Mouse (Mus musculus) frontal cortex, postnatal 36 days (tissue): ENCODE data around the gene Cop1.

Source experiments
- DNase-seq, 2 experiments: peaks; one replicate each; pipeline ENCODE4 v3.0.0; 2022; ENCODE audit warnings: low spot score in 2 of 2

Cop1 gene

GRCm38 (mm10) chr1:159290219-159290618 lies 58.1 kb downstream of the Cop1 start:
- DNase-seq: peak in 1 of 2 experiments; percentile 24

- no peak for DNase-seq
Measured at GRCm38 (mm10) chr1:159290859-159291258, 58.7 kb downstream of the Cop1 start.

- DNase-seq: no peak
Measured at GRCm38 (mm10) chr1:159301418-159302082, 69.4 kb downstream of the Cop1 start.

GRCm38 (mm10) chr1:159313625-159314024 lies 81.5 kb downstream of the Cop1 start:
- no peak for DNase-seq

GRCm38 (mm10) chr1:159322586-159322985 lies 90.5 kb downstream of the Cop1 start:
- peak in 1 of 2 experiments; percentile 24 for DNase-seq

GRCm38 (mm10) chr1:159331008-159331407 lies 98.9 kb downstream of the Cop1 start:
- no peak for DNase-seq

- no peak for DNase-seq
Measured at GRCm38 (mm10) chr1:159334157-159334556, 102.0 kb downstream of the Cop1 start.

GRCm38 (mm10) chr1:159342355-159342754 lies 110.2 kb downstream of the Cop1 start:
- no peak for DNase-seq

GRCm38 (mm10) chr1:159355027-159355570 lies 123.0 kb downstream of the Cop1 start:
- peak; percentile 31 to 42 for DNase-seq

- no peak for DNase-seq
Measured at GRCm38 (mm10) chr1:159358713-159359112, 126.6 kb downstream of the Cop1 start.

GRCm38 (mm10) chr1:159371881-159372390 lies 139.8 kb downstream of the Cop1 start:
- DNase-seq: no peak

- DNase-seq: no peak
Measured at GRCm38 (mm10) chr1:159382218-159382617, 150.1 kb downstream of the Cop1 start.

GRCm38 (mm10) chr1:159382916-159383315 lies 150.8 kb downstream of the Cop1 start:
- DNase-seq: no peak

- peak; percentile 39 to 62 for DNase-seq
Measured at GRCm38 (mm10) chr1:159386458-159386857, 154.3 kb downstream of the Cop1 start.

GRCm38 (mm10) chr1:159388565-159389024 lies 156.5 kb downstream of the Cop1 start:
- no peak for DNase-seq

- peak; percentile 84 to 91 for DNase-seq
Measured at GRCm38 (mm10) chr1:159390049-159390448, 157.9 kb downstream of the Cop1 start.

- DNase-seq: no peak
Measured at GRCm38 (mm10) chr1:159392667-159393066, 160.5 kb downstream of the Cop1 start.

GRCm38 (mm10) chr1:159393070-159393699 lies 161.1 kb downstream of the Cop1 start:
- peak; percentile 76 to 90 for DNase-seq

- no peak for DNase-seq
Measured at GRCm38 (mm10) chr1:159393931-159394330, 161.8 kb downstream of the Cop1 start.

GRCm38 (mm10) chr1:159396515-159396914 lies 164.4 kb downstream of the Cop1 start:
- peak; percentile 56 to 59 for DNase-seq
